Mouse (Mus musculus) spleen, adult 2 months (tissue): ENCODE measurements around the gene Smad1.

Experiments
- CTCF ChIP-seq: fragments of 200-500 bp; IDR thresholded peaks from 2 replicates; pipeline ENCODE4 v1.5.1; 2011; ENCODE audit warnings: mild to moderate bottlenecking, inconsistent platforms; ENCODE audit not compliant: insufficient read depth, insufficient read length, insufficient replicate concordance; ENCODE audit errors: extremely low read depth
- POLR2A ChIP-seq: fragments of 200-500 bp; IDR thresholded peaks from 2 replicates; pipeline ENCODE4 v1.6.1; 2011; ENCODE audit warnings: low read depth, low read length, inconsistent platforms

DNA sequence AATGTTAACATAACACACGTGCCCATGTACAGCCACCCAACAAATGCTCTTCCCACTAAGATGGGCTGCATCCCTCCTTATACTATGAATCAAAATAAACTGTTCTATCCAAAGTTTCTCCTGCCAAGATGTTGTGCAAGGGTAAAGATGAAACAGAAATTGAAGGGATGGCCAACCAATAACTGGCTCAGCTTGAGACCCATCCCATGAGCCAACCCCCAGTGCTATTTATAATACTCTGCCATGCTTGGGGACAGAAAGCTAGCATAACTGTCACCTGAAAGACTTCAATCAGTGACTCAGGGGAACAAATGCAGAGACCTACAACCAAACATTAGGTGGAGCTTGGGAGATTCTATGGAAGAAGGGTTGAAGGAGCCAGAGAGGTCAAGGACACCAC, 11.2 kb upstream of the Smad1 start:
- TF ChIP-seq CTCF (no peak), POLR2A (no peak)
